Mouse (Mus musculus): ENCODE measurements at regions not wholly inside any gene's neighbourhood (a gene's known extent, or its start where the extent isn't known, plus 50 kb on each side); places are given as distances from the start of the nearest gene placed in this dataset.

- DNase-seq (ENCODE audit: low spot score in 2 of 2): no peak
- TF ChIP-seq CTCF (conservative IDR thresholded peaks at IDR 0.05): no peak
- Histone ChIP-seq H3K4me3 (no peak overlapping the region), H3K27ac (no peak overlapping the region)
These were observed 149.6 kb downstream of the Bod1 start for GRCm38 (mm10) chr11:31522127-31522526.

- Histone ChIP-seq H3K27ac (no peak overlapping the region), H3K4me3 (no peak overlapping the region)
- DNase-seq (ENCODE audit: low spot score in 2 of 2): no peak
- no peak for TF ChIP-seq CTCF (conservative IDR thresholded peaks at IDR 0.05)
These were observed 150.8 kb downstream of the Bod1 start for GRCm38 (mm10) chr11:31520909-31521308.

GRCm38 (mm10) chr11:31503239-31503916 is 133.5 kb upstream of the Stc2 start:
- no peak overlapping the region for H3K27ac ChIP-seq
- no peak for DNase-seq (ENCODE audit: low spot score in 2 of 2)
- TF ChIP-seq CTCF (conservative IDR thresholded peaks at IDR 0.05): no peak
- no peak overlapping the region for H3K4me3 ChIP-seq

- no peak overlapping the region for H3K4me3 ChIP-seq
These were observed 115.6 kb upstream of the Stc2 start for GRCm38 (mm10) chr11:31485429-31485828.

GRCm38 (mm10) chr11:31481057-31481340 is 111.1 kb upstream of the Stc2 start:
- Histone ChIP-seq H3K27ac (no peak overlapping the region), H3K4me3 (no peak overlapping the region)
- TF ChIP-seq CTCF (conservative IDR thresholded peaks at IDR 0.05): no peak
- no peak for DNase-seq (ENCODE audit: low spot score in 2 of 2)

More at GRCm38 (mm10) chr11:31485429-31485828, 115.6 kb upstream of the Stc2 start:
- TF ChIP-seq CTCF (conservative IDR thresholded peaks at IDR 0.05): no peak
- DNase-seq (ENCODE audit: low spot score in 2 of 2): no peak
- no peak overlapping the region for H3K27ac ChIP-seq

GRCm38 (mm10) chr11:31480225-31481056 is 110.6 kb upstream of the Stc2 start:
- no peak for DNase-seq (ENCODE audit: low spot score in 2 of 2)
- no peak for TF ChIP-seq CTCF (conservative IDR thresholded peaks at IDR 0.05)
- Histone ChIP-seq H3K4me3 (no peak overlapping the region), H3K27ac (no peak overlapping the region)

- TF ChIP-seq CTCF (conservative IDR thresholded peaks at IDR 0.05): no peak
- DNase-seq (ENCODE audit: low spot score in 2 of 2): no peak
- Histone ChIP-seq H3K4me3 (no peak overlapping the region), H3K27ac (no peak overlapping the region)
These were observed 107.9 kb upstream of the Stc2 start for GRCm38 (mm10) chr11:31477763-31478162.

GRCm38 (mm10) chr11:31477104-31477503 is 107.2 kb upstream of the Stc2 start:
- no peak overlapping the region for H3K4me3 ChIP-seq
- TF ChIP-seq CTCF (conservative IDR thresholded peaks at IDR 0.05): no peak
- no peak for DNase-seq (ENCODE audit: low spot score in 2 of 2)
- H3K27ac ChIP-seq: no peak overlapping the region

GRCm38 (mm10) chr11:31473017-31473416 is 103.1 kb upstream of the Stc2 start:
- no peak for DNase-seq (ENCODE audit: low spot score in 2 of 2)
- Histone ChIP-seq H3K4me3 (no peak overlapping the region), H3K27ac (no peak overlapping the region)
- TF ChIP-seq CTCF (conservative IDR thresholded peaks at IDR 0.05): no peak

- Histone ChIP-seq H3K27ac (no peak overlapping the region), H3K4me3 (no peak overlapping the region)
- no peak for TF ChIP-seq CTCF (conservative IDR thresholded peaks at IDR 0.05)
- DNase-seq (ENCODE audit: low spot score in 2 of 2): no peak
These were observed 101.0 kb upstream of the Stc2 start for GRCm38 (mm10) chr11:31470681-31471414.

- no peak overlapping the region for H3K27ac ChIP-seq
- no peak for DNase-seq (ENCODE audit: low spot score in 2 of 2)
- H3K4me3 ChIP-seq: no peak overlapping the region
- TF ChIP-seq CTCF (conservative IDR thresholded peaks at IDR 0.05): no peak
These were observed 95.0 kb upstream of the Stc2 start for GRCm38 (mm10) chr11:31464844-31465243.

- TF ChIP-seq CTCF (conservative IDR thresholded peaks at IDR 0.05): no peak
- DNase-seq (ENCODE audit: low spot score in 2 of 2): no peak
- Histone ChIP-seq H3K27ac (no peak overlapping the region), H3K4me3 (no peak overlapping the region)
These were observed 92.6 kb upstream of the Stc2 start for GRCm38 (mm10) chr11:31462440-31462839.

- DNase-seq (ENCODE audit: low spot score in 2 of 2): no peak
- Histone ChIP-seq H3K4me3 (no peak overlapping the region), H3K27ac (no peak overlapping the region)
- TF ChIP-seq CTCF (conservative IDR thresholded peaks at IDR 0.05): no peak
These were observed 92.0 kb upstream of the Stc2 start for GRCm38 (mm10) chr11:31461824-31462223.
